Mouse (Mus musculus): ENCODE measurements around the gene Stk40. TPM values are rescaled to one million over a fixed set of nuclear protein-coding genes. Genes with fewer than 3 reads are reported as not detected.
A peak's percentile ranks its signal among the peaks of the same experiment; 100 is the strongest.

The Stk40 gene
- total RNA-seq, 2 experiments from 2014 or later, result 22.8 to 32.7 TPM

DNA sequence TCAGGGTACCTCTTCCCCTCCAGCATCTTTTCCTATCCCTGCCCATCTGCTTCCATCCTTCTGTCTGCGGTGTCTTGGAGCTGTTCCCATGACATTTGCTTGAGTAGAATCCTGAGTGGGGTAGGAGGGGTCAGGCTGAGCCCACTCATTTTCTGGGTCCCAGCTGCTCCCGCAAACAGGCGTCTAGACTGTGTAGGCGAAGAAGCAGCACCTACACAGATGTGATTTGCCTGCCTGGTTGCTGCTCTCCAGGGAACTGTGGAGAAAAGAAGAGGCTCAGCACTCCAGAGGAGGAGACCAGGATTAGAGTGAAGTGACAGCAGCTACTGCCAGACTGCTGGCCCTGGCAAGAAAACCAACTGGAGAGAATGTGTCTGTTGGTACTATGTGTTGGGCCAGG is 14.9 kb downstream of the Stk40 start:
- intact Hi-C loops (cut with DNase I), result no loop called here
- no peak for DNase-seq

DNA sequence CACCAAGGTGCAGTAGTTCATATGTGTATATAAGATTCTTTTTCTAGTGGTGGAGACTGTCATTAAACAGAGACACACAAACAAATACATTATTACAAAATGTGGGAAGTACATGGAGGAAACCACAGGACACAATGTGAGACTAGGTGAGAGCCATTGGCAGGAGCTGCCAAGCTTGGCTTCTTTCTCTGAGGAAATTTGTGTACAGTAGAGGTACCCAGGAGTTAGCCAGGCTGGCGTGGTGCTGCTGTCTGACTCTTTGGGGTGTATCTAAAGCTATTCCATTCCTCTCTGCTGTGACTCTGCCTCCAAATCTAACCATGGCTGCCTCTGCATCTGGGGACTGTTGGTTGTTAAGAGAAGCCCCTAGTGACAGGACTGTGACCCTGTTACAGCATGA is 15.3 kb downstream of the Stk40 start:
- intact Hi-C loops (cut with DNase I), result no loop called here
- DNase-seq, result no peak

DNA sequence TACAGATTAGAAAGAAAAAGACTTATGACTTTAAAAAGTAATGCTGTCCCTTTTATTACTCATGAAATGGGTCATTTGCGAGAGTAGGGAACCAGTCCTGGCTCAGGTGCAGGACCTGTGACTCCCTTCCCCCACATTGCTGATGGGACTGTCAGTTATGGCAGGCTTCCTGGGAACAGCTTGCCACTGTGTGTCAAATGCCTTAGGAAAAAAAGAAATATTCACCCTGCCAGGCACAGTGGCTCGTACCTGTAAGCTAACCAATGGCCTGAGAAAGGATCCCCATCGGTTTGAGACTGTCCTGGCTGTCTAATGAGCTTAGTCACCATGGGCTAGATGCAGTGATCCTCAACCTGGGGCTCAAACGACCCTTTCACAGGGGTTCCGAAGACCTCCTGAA is 16.3 kb downstream of the Stk40 start:
- intact Hi-C loops (cut with DNase I), result no loop called here
- DNase-seq, result no peak

DNA sequence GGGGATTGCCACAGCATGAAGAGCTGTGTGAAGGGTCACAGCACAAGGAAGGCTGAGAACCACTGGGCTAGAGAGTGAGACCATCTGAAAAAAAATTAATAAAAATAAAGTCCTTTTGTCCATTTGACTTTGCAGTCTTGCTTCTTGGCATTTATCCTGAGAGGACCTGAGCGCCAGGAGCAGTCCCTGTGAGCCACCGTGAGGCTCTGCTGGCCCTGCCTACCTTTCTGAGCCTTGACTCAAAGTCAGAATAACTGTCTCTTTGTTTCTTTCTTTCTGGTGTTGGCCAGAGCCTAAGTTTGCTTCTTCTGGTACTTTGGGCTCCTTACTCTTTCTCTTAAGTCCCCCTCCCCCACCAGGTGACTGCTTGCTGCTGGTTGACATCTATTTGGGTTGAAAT is 16.7 kb downstream of the Stk40 start:
- intact Hi-C loops (cut with DNase I), result no loop called here
- no peak for DNase-seq

DNA sequence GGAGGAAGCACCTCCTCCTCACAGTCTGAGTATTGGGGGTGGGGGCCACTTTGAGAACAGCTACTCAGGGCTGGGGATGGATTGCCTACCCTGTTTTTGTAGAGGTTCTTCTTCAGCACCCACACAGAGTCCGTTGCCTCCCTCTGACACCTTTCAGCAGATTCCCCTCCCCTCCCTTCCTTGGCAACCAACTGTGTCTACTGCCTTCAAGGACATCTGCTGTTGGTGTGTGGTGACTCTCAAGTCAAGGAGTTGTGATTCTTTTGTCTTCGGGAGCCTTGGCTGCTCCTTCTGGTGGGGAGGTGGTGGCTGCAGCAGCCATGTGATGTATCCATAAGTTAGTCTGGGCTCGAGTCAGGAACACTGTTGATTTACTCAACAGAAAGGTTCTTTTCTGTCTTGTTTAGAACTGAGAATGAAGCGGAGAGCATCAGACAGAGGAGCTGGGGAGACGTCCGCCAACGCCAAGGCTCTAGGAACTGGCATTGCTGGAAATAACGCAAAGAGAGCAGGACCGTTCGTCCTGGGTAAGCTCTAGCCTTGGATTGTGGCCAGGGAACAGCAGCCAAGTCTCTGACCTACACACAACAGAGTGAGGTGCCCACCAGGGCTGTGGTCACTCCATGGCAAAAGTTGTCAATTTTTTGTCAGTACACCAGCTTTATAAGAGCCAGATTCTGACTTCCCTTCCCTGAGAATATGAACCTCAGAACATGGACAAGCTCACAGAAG is 19.7 kb downstream of the Stk40 start:
- no peak for DNase-seq
- intact Hi-C loops (cut with DNase I), result no loop called here

DNA sequence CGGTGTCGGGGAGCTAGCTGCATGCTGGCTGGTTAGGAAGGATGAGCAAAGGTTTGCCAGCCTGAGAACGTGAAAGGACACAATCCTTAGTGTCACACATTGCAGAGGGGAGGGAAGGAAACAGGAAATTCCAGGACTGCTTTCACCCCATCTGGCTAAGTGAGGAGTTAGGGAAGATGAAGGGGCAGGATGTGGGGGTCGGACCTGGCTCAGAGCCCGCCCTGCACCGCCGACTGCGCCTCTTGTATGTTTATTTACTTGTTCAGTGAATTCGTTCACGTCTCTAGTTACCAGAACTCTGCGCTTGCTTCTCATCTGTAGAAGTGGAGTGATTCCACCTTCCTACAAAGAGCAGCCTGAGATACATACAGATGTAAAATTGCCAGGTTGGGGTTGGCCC is 26.7 kb downstream of the Stk40 start:
- intact Hi-C loops (cut with DNase I), result no loop called here
- no peak for DNase-seq

DNA sequence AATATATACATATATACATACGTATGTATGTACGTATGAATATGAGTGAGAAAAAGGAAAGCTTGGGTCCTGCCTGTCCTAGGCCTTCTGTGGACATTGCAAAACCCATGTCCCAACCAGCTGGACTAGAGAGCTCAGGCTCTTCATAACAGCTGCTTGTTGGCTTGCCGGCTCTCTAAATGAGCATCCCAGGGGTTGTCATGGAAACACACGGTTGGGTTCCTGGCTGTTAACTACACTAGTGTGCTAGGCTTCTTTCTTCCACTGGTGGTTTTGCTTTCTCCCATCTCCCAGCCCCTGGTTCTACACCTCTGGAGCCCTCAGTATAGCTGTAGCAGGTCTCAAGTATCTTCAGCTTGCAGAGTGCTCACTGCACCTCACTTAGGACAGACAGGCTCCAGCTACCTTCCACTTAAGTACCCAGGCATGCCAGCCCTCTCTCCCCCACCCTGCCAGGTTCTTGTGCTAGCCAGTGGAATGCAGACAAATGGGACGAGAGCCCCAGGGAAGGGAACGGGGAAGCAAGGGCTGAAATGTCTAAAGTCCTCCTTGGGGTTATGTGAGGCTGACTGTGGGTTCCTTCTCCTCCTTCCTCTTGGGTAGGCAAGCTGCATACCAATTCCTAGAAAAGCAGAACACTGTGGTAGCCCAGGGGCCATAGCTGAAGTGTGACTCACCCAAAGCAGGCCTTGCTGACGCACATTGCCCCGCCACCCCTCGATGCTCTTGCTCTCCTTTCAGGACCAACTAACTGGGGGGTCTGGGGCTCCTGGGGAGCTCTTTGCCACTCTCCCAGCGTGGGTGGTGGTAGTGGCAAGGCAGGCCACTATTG is 27.7 kb downstream of the Stk40 start:
- intact Hi-C loops (cut with DNase I), result no loop called here
- peak; percentile 63 to 64 for DNase-seq

DNA sequence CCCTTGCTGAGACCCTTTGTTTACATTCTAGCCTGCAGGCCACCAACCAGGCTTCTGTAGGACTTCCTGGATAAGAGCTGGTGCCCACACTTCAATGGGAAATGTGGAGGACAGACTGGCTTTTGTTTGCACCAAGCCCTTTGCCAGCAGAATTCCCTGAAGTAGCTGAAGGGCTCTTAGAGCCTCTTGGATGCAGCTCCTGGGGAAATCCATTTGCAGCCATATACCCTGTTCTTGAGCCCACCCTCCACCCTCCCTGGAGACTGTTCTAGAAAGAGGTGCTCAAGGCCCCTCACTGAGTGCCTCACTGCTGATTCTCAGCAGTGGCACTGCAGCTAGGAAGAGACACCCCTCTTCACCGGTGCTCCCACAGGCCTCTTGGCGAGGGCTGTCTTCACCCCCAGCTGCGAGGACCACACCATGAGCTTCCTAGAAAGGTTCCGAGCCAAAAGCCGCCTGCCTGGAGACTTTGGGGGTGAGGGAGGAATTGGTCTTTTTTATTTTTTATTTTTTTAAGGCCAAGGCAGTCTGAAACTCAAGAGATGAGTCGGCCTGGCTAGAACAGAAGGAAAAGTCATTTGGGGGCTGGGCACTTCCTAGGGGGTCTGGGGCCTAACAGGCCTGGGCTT is 29.0 kb downstream of the Stk40 start:
- intact Hi-C loops (cut with DNase I), result no loop called here
- DNase-seq, result no peak

DNA sequence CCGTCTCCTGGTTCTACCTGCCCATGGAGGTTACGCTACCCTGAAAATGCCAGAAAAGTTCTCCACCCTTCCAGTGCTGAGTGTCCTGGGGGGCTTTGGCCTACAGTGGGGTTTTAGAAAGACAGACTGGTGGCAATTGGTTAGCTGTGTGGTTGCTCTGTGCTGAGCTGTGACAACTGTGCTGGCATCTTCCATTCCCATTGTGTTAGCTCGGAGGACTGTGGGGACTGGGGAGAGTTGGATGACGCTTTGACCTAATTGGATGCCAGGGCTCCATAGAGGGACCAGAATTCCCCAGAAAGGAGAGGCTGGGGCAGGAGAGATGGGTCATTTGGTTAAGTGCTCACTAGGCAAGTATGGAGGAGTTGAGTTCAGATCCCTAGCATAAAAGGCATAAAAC is 30.5 kb downstream of the Stk40 start:
- intact Hi-C loops (cut with DNase I), result no loop called here
- no peak for DNase-seq

DNA sequence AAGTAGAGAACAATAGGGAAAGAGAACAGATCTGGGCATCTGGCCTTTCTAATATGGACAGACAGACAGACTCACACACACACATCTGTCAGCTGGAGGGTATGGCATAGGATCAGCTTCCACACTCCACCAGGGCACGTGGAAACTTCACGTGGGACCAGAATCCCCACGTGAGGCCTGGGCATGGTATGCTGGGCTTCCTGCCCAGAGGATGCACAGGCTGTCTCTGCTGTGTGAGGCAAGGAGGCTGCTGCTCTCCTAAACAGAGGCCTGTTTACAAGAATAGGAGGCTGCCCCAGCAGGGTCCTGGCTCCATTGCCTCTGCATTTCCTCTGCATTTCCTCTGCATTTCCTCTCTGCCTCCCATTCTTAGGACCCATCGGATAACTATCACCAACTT is 30.9 kb downstream of the Stk40 start:
- DNase-seq, result no peak
- intact Hi-C loops (cut with DNase I), result no loop called here

DNA sequence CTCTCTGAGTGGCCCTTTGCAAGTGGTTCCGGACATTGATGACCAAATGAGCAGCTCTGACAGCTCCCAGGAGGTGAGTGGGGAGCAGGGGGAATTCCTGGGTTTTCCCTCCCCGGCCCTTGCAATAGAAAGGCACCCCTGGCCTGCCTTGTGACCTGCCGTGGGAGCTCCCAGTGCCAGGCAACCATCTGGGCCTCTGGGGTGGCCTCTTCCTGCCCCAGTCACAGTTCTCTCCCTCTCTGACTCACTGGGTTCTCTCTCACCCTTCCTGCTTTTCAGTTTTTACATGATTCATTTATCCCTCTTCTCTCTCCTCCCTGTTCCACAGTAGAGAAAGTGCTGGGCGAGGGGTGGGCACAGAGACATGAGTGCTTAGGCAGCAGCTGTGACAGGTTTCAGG is 34.0 kb downstream of the Stk40 start:
- DNase-seq, result no peak
- intact Hi-C loops (cut with DNase I), result no loop called here

DNA sequence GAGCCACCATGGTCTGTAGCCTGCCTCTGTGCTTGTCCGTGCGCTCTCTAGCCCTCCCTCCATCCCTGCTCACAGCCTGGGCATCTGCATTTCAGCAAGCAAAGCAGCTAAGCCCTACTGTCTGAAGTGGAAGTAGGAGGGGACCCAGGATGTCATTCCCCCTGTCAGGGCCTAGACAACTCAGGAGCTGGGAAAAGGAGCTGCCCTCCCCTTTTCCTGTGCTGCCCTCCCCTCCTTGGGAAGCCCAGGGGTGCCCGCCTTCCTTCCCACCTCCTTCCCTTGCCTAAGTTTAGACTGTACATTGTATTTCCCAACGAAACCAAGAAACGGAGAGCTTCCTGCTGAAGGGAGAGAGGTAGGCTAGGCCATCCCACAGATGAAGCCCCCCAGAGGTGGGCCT is 37.3 kb downstream of the Stk40 start:
- no peak for DNase-seq
- intact Hi-C loops (cut with DNase I), result no loop called here

DNA sequence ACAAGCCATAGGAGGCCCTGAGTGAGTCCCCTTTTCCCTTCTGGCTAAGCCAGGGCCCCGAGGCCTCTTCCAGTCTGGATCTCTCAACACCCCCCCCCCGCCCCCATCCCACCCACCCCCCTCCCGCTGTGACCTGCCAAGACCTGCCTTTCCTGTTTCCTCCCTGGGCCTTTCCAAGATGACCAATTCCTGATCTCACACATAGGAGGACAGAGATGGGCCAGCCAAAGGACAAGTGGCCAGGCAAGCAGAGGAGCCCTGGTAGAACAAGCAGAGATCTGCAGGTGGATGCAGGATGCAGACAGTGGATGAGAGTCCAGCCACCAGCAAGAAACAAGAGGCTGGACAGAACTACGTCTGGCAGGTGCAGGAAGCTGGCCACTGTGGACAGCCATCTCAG is 41.6 kb downstream of the Stk40 start:
- DNase-seq, result peak in 1 of 2 experiments; percentile 55
- intact Hi-C loops (cut with DNase I), result no loop called here

DNA sequence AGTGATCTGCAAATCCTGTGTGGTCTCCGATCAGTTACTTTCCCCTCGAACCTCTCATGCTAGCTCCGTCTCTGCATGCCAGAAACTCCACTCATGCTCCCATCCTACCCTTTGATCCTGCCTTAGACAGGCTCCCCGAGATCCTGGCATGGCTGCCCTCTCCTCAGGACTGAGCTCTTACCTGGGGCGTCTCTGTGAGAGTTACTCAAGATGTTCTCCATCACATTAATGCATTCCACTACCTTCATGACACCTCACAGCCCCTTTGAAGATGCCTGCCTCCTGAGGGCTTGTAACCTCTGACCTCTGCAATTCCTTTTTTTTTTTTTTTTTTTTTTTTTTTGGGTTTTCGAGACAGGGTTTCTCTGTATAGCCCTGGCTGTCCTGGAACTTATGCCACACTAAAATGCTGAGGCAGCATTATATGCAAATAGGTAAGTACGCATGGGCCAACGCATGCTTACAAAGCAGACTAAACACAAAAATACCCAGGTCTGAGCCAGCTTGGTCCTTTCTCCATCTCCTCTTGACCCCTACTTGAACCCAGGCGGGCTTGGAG is 43.3 kb downstream of the Stk40 start:
- no peak for DNase-seq
- intact Hi-C loops (cut with DNase I), result no loop called here

DNA sequence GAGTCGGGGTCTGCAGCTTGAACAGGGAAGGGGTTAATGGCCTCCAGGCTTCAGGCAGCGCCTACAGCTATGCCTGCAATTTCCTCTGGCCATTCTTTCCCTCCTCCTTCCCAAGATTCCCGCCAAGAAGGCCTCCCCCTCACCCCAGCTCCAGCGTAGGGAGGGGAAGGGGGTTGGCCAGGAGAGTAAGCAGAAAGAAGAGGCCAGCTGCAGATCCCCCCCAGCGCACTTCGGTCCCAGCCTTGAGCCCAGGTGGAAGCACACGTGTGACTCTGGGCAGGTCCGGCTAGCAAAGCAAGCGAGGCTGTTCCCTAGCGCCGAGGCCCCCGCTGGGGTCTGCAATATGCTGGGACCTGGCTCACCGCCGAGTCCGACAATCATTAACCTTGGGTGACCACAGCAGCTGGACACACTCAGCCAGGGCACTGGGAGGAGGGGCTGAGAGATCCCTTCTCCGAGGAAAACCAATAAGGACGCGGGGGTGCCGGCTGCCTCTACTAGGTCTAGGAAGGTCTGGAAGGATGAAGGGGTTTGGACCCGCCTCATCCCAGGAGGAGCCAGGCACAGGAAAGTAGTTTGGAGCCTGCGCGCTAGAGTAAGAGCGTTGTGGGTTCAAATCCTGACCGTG is 43.9 kb downstream of the Stk40 start, which contains the start of gene Eva1b:
Gene Eva1b, plus strand, starts transcription at position 212 of the 628 bp plus-strand sequence.
- peak; percentile 79 to 83 for DNase-seq
- intact Hi-C loops (cut with DNase I), result no loop called here

DNA sequence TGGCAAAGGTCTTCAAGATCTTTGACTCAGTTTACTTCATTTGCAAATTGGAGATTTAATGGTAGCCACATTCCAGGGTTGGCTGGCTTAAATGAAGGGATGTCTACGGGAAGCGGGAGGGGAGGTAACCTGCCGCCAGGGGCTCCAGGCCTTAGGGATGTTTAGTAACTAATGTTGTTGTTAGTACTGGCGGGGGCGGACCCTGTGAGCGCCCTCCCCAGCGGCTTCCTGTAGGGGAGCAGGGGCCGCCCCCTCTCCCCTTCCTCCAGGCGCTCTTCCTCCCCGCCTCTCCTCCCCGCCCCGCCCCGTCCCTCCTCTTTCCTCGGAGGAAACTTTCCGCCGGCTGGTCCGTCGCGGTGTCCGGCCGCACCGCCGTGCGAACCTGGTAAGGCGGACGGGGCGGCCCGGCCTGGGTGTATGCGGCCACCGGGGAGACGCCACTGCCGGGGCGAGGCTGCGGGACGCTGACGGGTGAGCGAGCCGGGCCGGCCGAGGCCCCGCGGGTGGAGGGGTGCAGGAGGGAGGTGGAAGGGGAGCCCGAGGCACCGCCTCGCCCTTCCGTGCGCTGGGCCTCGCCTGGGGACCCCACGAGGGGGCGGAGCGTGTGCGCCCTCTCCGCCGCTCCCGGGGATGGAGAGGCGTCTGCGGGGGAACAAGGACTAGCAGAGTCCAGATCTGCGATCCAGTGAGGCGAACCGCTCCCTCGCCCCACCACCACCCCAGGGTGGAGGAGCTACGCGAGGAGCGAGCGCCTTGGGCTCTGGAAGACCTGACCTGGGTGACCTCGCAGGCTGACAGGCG is 44.6 kb downstream of the Stk40 start:
- DNase-seq, result peak; percentile 76 to 79
- intact Hi-C loops (cut with DNase I), result no loop called here

DNA sequence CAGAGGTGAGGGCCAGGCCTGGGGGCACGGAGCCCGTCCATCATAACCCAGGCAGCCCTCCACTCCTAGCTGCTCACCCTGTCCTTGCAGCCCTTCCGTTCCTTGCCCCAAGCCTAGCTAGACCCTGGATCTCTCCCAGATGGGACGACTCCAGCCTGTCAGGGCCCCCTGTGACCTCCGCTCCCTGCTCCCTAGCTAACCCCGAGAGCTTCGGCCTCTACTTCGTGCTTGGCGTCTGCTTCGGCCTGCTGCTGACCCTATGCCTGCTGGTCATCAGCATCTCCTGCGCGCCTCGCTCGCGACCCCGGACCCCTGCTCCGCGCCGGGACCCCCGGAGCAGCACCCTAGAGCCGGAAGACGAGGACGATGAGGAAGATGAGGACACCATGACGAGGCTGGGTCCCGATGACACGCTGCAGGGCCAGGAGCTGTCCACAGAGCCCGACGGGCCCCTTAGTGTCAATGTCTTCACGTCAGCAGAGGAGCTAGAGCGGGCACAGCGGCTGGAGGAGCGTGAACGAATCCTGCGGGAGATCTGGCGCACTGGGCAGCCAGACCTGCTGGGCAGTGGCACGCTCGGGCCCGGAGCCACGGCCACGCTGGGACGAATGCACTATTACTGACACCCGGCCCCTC is 45.4 kb downstream of the Stk40 start:
- intact Hi-C loops (cut with DNase I), result no loop called here
- peak in 1 of 2 experiments; percentile 39 for DNase-seq

DNA sequence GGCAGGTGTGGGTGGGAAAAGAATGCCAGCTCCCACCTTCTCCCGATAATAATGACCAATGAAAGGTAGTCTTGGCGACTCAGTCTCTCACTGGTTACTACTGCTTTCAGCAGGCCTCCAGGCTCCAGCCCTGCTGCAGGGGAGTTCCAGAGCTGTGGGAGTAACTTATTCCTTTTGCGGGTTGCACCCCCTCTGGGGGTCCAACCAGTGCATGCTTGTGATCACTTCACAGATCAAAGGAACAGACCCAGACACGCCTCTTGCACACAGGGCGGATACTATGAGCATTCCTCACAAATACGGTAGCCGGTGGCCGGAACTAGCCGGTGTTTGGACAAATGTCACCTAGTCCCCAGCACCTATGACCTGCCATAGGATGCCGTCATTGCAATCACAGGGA is 46.0 kb downstream of the Stk40 start:
- intact Hi-C loops (cut with DNase I), result no loop called here
- DNase-seq, result no peak

DNA sequence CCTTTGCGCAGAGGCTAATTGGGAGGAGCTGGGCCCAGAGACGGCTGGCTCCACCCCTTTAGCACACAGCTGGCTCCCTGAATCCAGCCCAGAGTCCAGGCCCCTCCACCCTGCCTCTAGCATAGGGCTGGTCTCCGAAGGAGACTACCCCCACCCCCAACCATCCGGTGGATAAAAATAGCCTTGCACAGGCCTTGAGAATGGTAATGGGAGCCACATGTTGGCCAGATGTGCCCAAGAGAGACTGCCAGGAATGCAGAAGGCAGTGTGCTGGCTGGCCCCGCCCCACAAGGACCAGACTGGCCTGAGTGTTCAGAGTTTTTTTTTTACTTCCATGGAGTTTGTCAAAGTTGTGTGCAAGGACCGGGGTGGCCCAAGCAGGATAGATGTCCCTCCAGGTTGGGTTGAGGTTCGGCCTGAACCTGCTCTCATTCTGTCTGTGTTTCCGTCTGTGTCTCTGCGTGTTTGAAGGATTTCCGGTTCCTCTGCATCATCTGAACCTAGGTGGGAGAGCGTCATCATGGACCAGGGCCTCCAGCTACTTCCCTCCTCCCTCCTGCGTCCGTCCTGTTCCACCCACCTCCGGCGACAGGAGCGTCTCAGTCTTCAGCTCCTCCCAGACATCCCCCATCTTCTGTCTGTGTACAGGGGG is 46.7 kb downstream of the Stk40 start:
- intact Hi-C loops (cut with DNase I), result no loop called here
- peak; percentile 90 for DNase-seq

All from heart, postnatal 10 days (tissue).